8 mouse cellular contexts compared by ENCODE assay signal in the genomic region with DNA sequence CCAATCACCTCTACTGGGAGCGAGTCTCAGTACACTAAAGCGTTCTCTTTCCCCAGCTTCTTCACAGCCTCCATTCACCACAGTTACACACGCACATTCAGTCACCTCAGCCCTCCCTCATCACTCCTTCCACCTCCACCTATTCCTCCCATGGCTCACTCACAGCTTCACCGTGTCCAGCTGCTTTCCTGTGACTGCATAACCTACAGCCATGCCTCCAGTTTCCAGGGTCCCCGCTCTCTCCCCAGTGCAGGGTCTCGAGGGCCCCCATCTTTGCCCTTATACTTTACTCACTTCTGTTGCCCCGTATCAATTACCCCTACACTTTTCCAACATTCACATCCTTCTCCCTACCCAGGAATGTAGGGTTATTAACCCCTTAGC. TPM values are rescaled to one million over a fixed set of nuclear protein-coding genes. Genes with fewer than 3 reads are reported as not detected.
A peak's percentile ranks its signal among the peaks of the same experiment; 100 is the strongest.
DNase-seq lines count a peak whose midpoint lies in the region; ATAC-seq lines count a peak whose summit lies in the region.

No protein-coding gene starts in this region.

- H3K27me3 ChIP-seq in liver, embryonic 11.5 days (replicated peaks; ENCODE audit: control insufficient read depth, insufficient read depth, low read length): peaks cover 10% of the 10 kb centered on the region
- peaks cover 42% of the 10 kb centered on the region for H3K27me3 ChIP-seq in forebrain, embryonic 10.5 days (ENCODE audit: poor library complexity, severe bottlenecking)
- H3K27me3 ChIP-seq in limb, embryonic 11.5 days (ENCODE audit: control insufficient read depth, insufficient read depth, low read length): peaks cover 21% of the 10 kb centered on the region
- peaks cover 23% of the 10 kb centered on the region for H3K27me3 ChIP-seq in neural tube, embryonic 15.5 days (replicated peaks)

- peak overlapping the region; percentile 81 for H3K4me3 ChIP-seq in liver, embryonic 11.5 days (ENCODE audit: low read depth, low read length)
- H3K4me3 ChIP-seq in forebrain, embryonic 10.5 days: peak overlapping the region; percentile 88
- peak overlapping the region; percentile 60 for H3K4me3 ChIP-seq in limb, embryonic 11.5 days (ENCODE audit: low read depth, low read length)
- H3K4me3 ChIP-seq in neural tube, embryonic 15.5 days (replicated peaks): peak overlapping the region; percentile 58

- peak overlapping the region; percentile 99 for H3K4me2 ChIP-seq in liver, embryonic 11.5 days
- peak overlapping the region; percentile 71; the same call in 1 of the 2 replicates for H3K4me2 ChIP-seq in limb, embryonic 11.5 days (ENCODE audit: low read depth, severe bottlenecking)
- H3K4me2 ChIP-seq in neural tube, embryonic 15.5 days: peak overlapping the region; percentile 95

- H3K4me1 ChIP-seq in liver, embryonic 11.5 days (replicated peaks; ENCODE audit: control insufficient read depth, insufficient read depth, low read length): peaks cover 4% of the 10 kb centered on the region
- H3K4me1 ChIP-seq in forebrain, embryonic 10.5 days: peaks cover 34% of the 10 kb centered on the region
- 0 out of 2 replicates have a peak, but pooled peaks cover 2% of the 10 kb centered on the region for H3K4me1 ChIP-seq in limb, embryonic 11.5 days (ENCODE audit: control insufficient read depth, insufficient read depth, low read length)
- H3K4me1 ChIP-seq in neural tube, embryonic 15.5 days: peaks cover 26% of the 10 kb centered on the region

- WGBS in liver, embryonic 11.5 days: 52% methylated on average over 7 of the region's 7 CpGs
- WGBS in forebrain, embryonic 10.5 days: 40% methylated on average over 7 of the region's 7 CpGs
- WGBS in limb, embryonic 11.5 days: 39% methylated on average over 7 of the region's 7 CpGs
- WGBS in neural tube, embryonic 15.5 days: 28% methylated on average over 7 of the region's 7 CpGs

- no peaks in the 10 kb centered on the region for H3K9me3 ChIP-seq in liver, embryonic 11.5 days (ENCODE audit: control insufficient read depth, low read length)
- no peaks in the 10 kb centered on the region for H3K9me3 ChIP-seq in forebrain, embryonic 10.5 days
- no peaks in the 10 kb centered on the region for H3K9me3 ChIP-seq in limb, embryonic 11.5 days (ENCODE audit: control insufficient read depth, low read length)
- H3K9me3 ChIP-seq in neural tube, embryonic 15.5 days (replicated peaks): no peaks in the 10 kb centered on the region

- H3K36me3 ChIP-seq in liver, embryonic 11.5 days (ENCODE audit: control insufficient read depth, insufficient read depth, low read length): no peaks in the 10 kb centered on the region
- H3K36me3 ChIP-seq in forebrain, embryonic 10.5 days (replicated peaks): peaks cover 22% of the 10 kb centered on the region
- no peaks in the 10 kb centered on the region for H3K36me3 ChIP-seq in limb, embryonic 11.5 days (ENCODE audit: control insufficient read depth, insufficient read depth, low read length)
- H3K36me3 ChIP-seq in neural tube, embryonic 15.5 days: peaks cover 31% of the 10 kb centered on the region

- ATAC-seq in liver, embryonic 11.5 days (replicated peaks; ENCODE audit: low FRiP score): no peak
- no peak for ATAC-seq in limb, embryonic 11.5 days (ENCODE audit: insufficient number of reproducible peaks, low FRiP score, low TSS enrichment, low read depth)
- peak; percentile 0; the same call in 1 of the 2 replicates for ATAC-seq in neural tube, embryonic 15.5 days (ENCODE audit: low FRiP score)

- no peak overlapping the region for H3K27ac ChIP-seq in liver, embryonic 11.5 days (ENCODE audit: low read depth, low read length)
- H3K27ac ChIP-seq in forebrain, embryonic 10.5 days: peak overlapping the region; percentile 96
- H3K27ac ChIP-seq in limb, embryonic 11.5 days (replicated peaks; ENCODE audit: low read depth, low read length): no peak overlapping the region
- H3K27ac ChIP-seq in neural tube, embryonic 15.5 days (replicated peaks): peak overlapping the region; percentile 88

- no peak for DNase-seq in liver, embryonic 11.5 days (ENCODE audit: low spot score)
- DNase-seq in liver: no peak
- DNase-seq in forebrain, embryonic 10.5 days (ENCODE audit: extremely low spot score, low spot score): no peak
- peak; percentile 23 for DNase-seq in limb, embryonic 11.5 days (ENCODE audit: low spot score)
- DNase-seq in left cerebral cortex, postnatal 36 days (ENCODE audit: low spot score in 2 of 2): no peak
- DNase-seq in left cerebral cortex, postnatal 25 days (ENCODE audit: low spot score in 2 of 2): no peak
- no peak for DNase-seq in B cell, adult 2 months

- intact Hi-C loops in left cerebral cortex, postnatal 36 days (cut with DNase I): loop anchor here (2.0 to 5.0 kb wide), 2 partner anchors 67 to 104 kb away; a partner anchor contains a TSS
- intact Hi-C loops in left cerebral cortex, postnatal 25 days (cut with DNase I): loop anchor here (2.0 kb wide), 1 partner anchor 45 kb away; no protein-coding TSS in a partner anchor

- no peak overlapping the region for H3K9ac ChIP-seq in liver, embryonic 11.5 days (ENCODE audit: low read depth, low read length)
- H3K9ac ChIP-seq in limb, embryonic 11.5 days (ENCODE audit: low read length): no peak overlapping the region; the same call in 1 of the 2 replicates
- H3K9ac ChIP-seq in neural tube, embryonic 15.5 days (replicated peaks): peak overlapping the region; percentile 75

RNA-seq across cellular contexts. Expression of a gene that starts 1.3 kb away (rescaled TPM):
- 25.7 and 26.4 TPM in 2 replicates for polyA plus RNA-seq in liver, embryonic 11.5 days (2014; fragmentation: Nextera tagmentation; extraction: Ambion mirVana)
- polyA plus RNA-seq in forebrain, embryonic 10.5 days (2016; fragmentation: Nextera tagmentation; extraction: Ambion mirVana): 24.9 and 25.9 TPM in 2 replicates
- polyA plus RNA-seq in limb, embryonic 11.5 days (2014; fragmentation: Nextera tagmentation; extraction: Ambion mirVana): 39.7 and 42.7 TPM in 2 replicates
- polyA plus RNA-seq in neural tube, embryonic 15.5 days (2015; fragmentation: Nextera tagmentation; extraction: Ambion mirVana): 34.0 and 34.3 TPM in 2 replicates
- total RNA-seq in left cerebral cortex, postnatal 36 days (2021): 10 to 100 TPM; 52.3 to 53.2 TPM
- total RNA-seq in left cerebral cortex, postnatal 25 days (2021): 10 to 100 TPM; 55.0 to 56.7 TPM

RNA-seq across cellular contexts. Expression of a gene that starts 15.4 kb away (rescaled TPM):
- polyA plus RNA-seq in liver, embryonic 11.5 days (2014; fragmentation: Nextera tagmentation; extraction: Ambion mirVana): 7.5 and 8.7 TPM in 2 replicates
- 0.50 and 0.52 TPM in 2 replicates for polyA plus RNA-seq in forebrain, embryonic 10.5 days (2016; fragmentation: Nextera tagmentation; extraction: Ambion mirVana)
- 0.64 and 0.69 TPM in 2 replicates for polyA plus RNA-seq in limb, embryonic 11.5 days (2014; fragmentation: Nextera tagmentation; extraction: Ambion mirVana)
- 0.55 and 11.3 TPM in 2 replicates for polyA plus RNA-seq in neural tube, embryonic 15.5 days (2015; fragmentation: Nextera tagmentation; extraction: Ambion mirVana)
- total RNA-seq in left cerebral cortex, postnatal 36 days (2021): 1 to 10 TPM; 2.6 to 3.4 TPM
- 1 to 10 TPM; 3.9 to 4.1 TPM for total RNA-seq in left cerebral cortex, postnatal 25 days (2021)

RNA-seq across cellular contexts. Expression of a gene that starts 36.0 kb away (rescaled TPM):
- polyA plus RNA-seq in liver, embryonic 11.5 days (2014; fragmentation: Nextera tagmentation; extraction: Ambion mirVana): 1.8 and 2.2 TPM in 2 replicates
- polyA plus RNA-seq in forebrain, embryonic 10.5 days (2016; fragmentation: Nextera tagmentation; extraction: Ambion mirVana): 0.07 TPM in 1 of 2 replicates, not detected in the other
- polyA plus RNA-seq in limb, embryonic 11.5 days (2014; fragmentation: Nextera tagmentation; extraction: Ambion mirVana): not detected in 2 replicates
- polyA plus RNA-seq in neural tube, embryonic 15.5 days (2015; fragmentation: Nextera tagmentation; extraction: Ambion mirVana): 4.0 TPM in 1 of 2 replicates, not detected in the other
- not detected for total RNA-seq in left cerebral cortex, postnatal 36 days (2021)
- total RNA-seq in left cerebral cortex, postnatal 25 days (2021): not detected

RNA-seq across cellular contexts. Expression of a gene that starts 37.6 kb away (rescaled TPM):
- polyA plus RNA-seq in liver, embryonic 11.5 days (2014; fragmentation: Nextera tagmentation; extraction: Ambion mirVana): 61.4 and 74.3 TPM in 2 replicates
- polyA plus RNA-seq in forebrain, embryonic 10.5 days (2016; fragmentation: Nextera tagmentation; extraction: Ambion mirVana): 79.0 and 79.9 TPM in 2 replicates
- 73.5 and 79.2 TPM in 2 replicates for polyA plus RNA-seq in limb, embryonic 11.5 days (2014; fragmentation: Nextera tagmentation; extraction: Ambion mirVana)
- 146 and 170 TPM in 2 replicates for polyA plus RNA-seq in neural tube, embryonic 15.5 days (2015; fragmentation: Nextera tagmentation; extraction: Ambion mirVana)
- total RNA-seq in left cerebral cortex, postnatal 36 days (2021): 100 to 1,000 TPM; 155 to 294 TPM
- 100 to 1,000 TPM; 179 to 230 TPM for total RNA-seq in left cerebral cortex, postnatal 25 days (2021)

Comparison
In these comparisons a context has a peak if more than half of its experiments do, and no peak if none do; other contexts are left out.
1. H3K27ac ChIP-seq: peak in forebrain, embryonic 10.5 days (single experiment) and neural tube, embryonic 15.5 days (single experiment); none in liver, embryonic 11.5 days (single experiment) and limb, embryonic 11.5 days (single experiment).
2. Peak in every context shown above with its lines, with median percentiles within 50 percentile points of each other: H3K4me2 ChIP-seq and H3K4me3 ChIP-seq.